Mouse (Mus musculus) E14TG2a.4 (cell line): ENCODE results near the gene Camkv.
A peak's percentile ranks its signal among the peaks of the same experiment; 100 is the strongest.

Experiments
- H3K27me3 ChIP-seq: 2 replicates; pipeline ENCODE4 v1.6.1; 2014; ENCODE audit warnings: low read length, control low read depth; ENCODE audit not compliant: insufficient read depth
- H3K36me3 ChIP-seq: 2 replicates; pipeline ENCODE4 v1.6.1; 2014; ENCODE audit warnings: low read length, control low read depth; ENCODE audit not compliant: insufficient read depth
- H3K4me1 ChIP-seq: replicated peaks from 2 replicates; pipeline ENCODE4 v1.6.1; 2014; ENCODE audit warnings: low read depth, low read length, control low read depth
- H3K4me3 ChIP-seq: replicated peaks from 2 replicates; pipeline ENCODE4 v1.5.1; 2014; ENCODE audit warnings: mild to moderate bottlenecking, low read length
- H3K9me3 ChIP-seq: 2 replicates; pipeline ENCODE4 v1.6.1; 2014; ENCODE audit warnings: low read length, control low read depth
- CTCF ChIP-seq: conservative IDR thresholded peaks from 2 replicates; pipeline ENCODE4 v1.5.1; 2014; ENCODE audit warnings: low read length
- NANOG ChIP-seq: IDR thresholded peaks from 2 replicates; pipeline ENCODE4 v1.6.1; 2014; ENCODE audit warnings: borderline replicate concordance, low read length, mixed read lengths
- POU5F1 ChIP-seq: IDR thresholded peaks from 2 replicates; pipeline ENCODE4 v1.6.1; 2014; ENCODE audit warnings: low read length, borderline replicate concordance

Gene Camkv

DNA sequence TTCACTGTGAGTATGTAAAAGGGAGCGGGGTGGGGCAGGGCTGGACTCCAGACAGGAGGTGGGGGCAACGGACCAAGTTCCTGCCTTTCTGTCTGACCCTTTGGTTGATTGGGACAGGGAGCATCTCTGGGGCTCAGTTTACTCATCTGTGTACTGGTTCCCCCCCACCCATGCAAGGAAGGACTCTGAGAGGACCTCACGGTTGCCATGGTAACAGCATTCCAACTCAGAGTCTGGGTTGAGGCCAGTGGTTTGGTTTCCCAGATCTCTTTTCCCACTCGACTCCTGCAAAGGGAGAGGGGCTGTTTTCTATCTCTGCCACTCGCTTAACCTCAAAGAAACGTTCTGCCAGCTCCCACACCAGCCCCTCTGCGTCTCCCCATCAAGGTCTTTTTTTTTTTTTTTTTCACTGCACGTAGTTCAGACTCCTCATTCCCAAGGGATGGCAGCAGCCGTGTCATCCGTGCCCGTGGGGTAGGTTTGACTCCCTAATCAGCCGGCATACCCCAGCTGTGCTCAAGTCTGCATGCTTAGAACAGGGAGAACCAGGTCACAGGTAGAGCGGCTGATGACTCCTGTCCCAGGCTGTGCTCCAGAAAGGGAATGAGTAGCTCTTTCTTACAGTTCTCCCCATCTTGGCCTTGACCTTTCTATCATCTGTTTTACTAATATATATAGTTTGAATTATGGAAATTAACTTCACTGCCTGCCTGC is 17.4 kb upstream of the Camkv start:
- peaks cover 30% of the 10 kb centered on the region for H3K4me1 ChIP-seq
- H3K27me3 ChIP-seq = peaks cover 46% of the 10 kb centered on the region
- no peaks in the 10 kb centered on the region for H3K9me3 ChIP-seq
- no peak overlapping the region for H3K4me3 ChIP-seq
- TF ChIP-seq CTCF = no peak
- TF ChIP-seq NANOG = no peak
- TF ChIP-seq POU5F1 = no peak
- H3K36me3 ChIP-seq = no peaks in the 10 kb centered on the region

DNA sequence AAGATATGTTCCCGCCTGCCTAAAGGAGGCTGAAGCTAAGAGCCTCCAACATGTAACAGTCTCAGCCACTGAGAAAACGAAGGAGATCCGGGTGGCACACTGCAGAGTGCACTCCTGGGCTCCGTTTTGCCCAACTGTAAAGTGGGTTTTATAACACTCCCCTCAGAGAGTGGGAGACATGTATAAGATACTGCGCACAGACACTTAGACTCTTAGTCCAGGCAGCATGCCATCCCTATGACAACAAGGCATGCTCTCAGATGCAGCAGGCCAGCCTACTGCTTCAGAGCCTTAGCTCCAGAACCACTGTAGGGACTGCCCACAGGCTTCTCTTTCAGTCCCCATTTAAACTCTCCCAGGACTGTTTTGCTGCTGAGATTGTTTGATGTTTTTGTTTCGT is 16.6 kb upstream of the Camkv start:
- TF ChIP-seq NANOG (no peak), CTCF (no peak), POU5F1 (no peak)
- peaks cover 45% of the 10 kb centered on the region for H3K27me3 ChIP-seq

DNA sequence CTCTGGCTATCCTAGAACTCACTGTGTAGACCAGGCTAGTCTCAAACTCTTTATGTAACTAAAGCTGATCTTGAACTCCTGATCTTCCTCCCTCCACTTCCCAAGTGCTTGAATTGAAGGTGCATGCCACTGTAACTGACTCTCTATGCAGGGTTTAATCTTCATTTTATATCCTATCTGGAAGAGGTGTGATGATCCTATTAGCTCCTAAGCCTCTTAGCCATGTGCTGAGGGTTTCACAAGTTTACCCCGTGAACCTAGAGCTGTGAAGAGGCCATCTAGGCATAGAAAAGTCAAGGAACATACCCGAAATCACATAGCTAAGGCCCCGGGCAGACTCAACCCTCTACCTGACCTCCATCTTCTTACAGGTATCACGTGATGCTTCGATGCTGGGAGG is 16.0 kb upstream of the Camkv start:
- H3K4me1 ChIP-seq = peaks cover 44% of the 10 kb centered on the region

More for the DNA sequence above, 16.6 kb upstream of the Camkv start:
- H3K36me3 ChIP-seq = no peaks in the 10 kb centered on the region
- H3K4me3 ChIP-seq = no peak overlapping the region
- peaks cover 38% of the 10 kb centered on the region for H3K4me1 ChIP-seq
- H3K9me3 ChIP-seq = no peaks in the 10 kb centered on the region

DNA sequence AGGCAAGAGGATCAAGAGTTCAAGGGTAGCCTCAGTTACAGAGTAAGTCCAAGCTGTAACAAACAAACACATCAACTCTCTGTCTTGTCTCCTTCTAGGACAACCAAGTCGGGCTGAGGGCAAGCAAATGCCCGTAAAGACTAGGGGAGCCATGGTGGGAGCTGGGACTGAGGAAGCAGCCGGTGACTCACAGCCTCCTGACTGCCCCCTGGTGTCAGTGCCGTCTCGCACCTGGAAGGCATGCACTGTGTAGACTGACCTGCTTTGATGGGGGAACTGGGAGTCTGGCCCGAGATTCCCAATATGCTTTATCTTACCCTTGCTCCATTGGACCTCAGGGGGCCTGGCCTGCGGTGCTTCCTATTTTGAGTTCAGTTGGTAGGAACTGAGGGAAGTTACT is 12.5 kb upstream of the Camkv start:
- H3K4me1 ChIP-seq = peaks cover 54% of the 10 kb centered on the region
- H3K36me3 ChIP-seq = no peaks in the 10 kb centered on the region
- H3K9me3 ChIP-seq = no peaks in the 10 kb centered on the region
- no peak for TF ChIP-seq POU5F1
- TF ChIP-seq CTCF = peak; percentile 62
- TF ChIP-seq NANOG = no peak
- peaks cover 24% of the 10 kb centered on the region for H3K27me3 ChIP-seq
- no peak overlapping the region for H3K4me3 ChIP-seq

More for the DNA sequence above, 16.0 kb upstream of the Camkv start:
- no peak overlapping the region for H3K4me3 ChIP-seq
- TF ChIP-seq CTCF = no peak
- TF ChIP-seq POU5F1 = no peak
- no peak for TF ChIP-seq NANOG
- H3K36me3 ChIP-seq = no peaks in the 10 kb centered on the region
- H3K27me3 ChIP-seq = peaks cover 42% of the 10 kb centered on the region
- H3K9me3 ChIP-seq = no peaks in the 10 kb centered on the region

GRCm38 (mm10) chr9:107923956-107924355 is 11.5 kb upstream of the Camkv start:
- peaks cover 34% of the 10 kb centered on the region for H3K27me3 ChIP-seq
- peaks cover 45% of the 10 kb centered on the region for H3K4me1 ChIP-seq
- no peaks in the 10 kb centered on the region for H3K36me3 ChIP-seq
- no peaks in the 10 kb centered on the region for H3K9me3 ChIP-seq
- H3K4me3 ChIP-seq = no peak overlapping the region
- no peak for TF ChIP-seq CTCF
- no peak for TF ChIP-seq NANOG
- no peak for TF ChIP-seq POU5F1

DNA sequence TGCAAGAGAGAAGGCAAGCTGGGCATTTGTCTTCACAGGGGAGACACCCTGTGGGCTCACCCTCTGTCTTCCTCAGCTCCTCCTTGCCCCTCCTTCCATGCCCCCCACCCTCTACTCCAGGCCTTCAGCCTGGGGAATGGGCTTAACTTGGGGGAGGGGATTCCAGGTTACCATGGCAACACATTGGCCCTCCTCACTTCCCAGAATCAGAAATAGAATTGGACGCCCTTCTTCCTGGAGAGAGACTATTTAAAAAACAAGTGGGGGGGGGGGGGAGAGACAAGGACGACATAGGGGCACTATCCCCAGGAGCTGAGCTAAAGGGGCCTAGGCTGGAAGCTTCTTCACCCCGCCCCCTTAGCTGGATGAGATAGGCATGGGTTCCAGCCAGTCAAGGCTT is 10.2 kb upstream of the Camkv start:
- H3K4me1 ChIP-seq = peaks cover 44% of the 10 kb centered on the region
- no peaks in the 10 kb centered on the region for H3K9me3 ChIP-seq
- peaks cover 47% of the 10 kb centered on the region for H3K27me3 ChIP-seq
- H3K36me3 ChIP-seq = no peaks in the 10 kb centered on the region
- TF ChIP-seq NANOG (no peak), CTCF (no peak), POU5F1 (no peak)
- H3K4me3 ChIP-seq = no peak overlapping the region

GRCm38 (mm10) chr9:107926920-107927420 is 8.5 kb upstream of the Camkv start:
- Histone ChIP-seq H3K4me1 (peaks cover 48% of the 10 kb centered on the region), H3K27me3 (peaks cover 46% of the 10 kb centered on the region), H3K36me3 (no peaks in the 10 kb centered on the region), H3K4me3 (no peak overlapping the region), H3K9me3 (no peaks in the 10 kb centered on the region)
- no peak for TF ChIP-seq NANOG
- TF ChIP-seq POU5F1 = no peak
- no peak for TF ChIP-seq CTCF

DNA sequence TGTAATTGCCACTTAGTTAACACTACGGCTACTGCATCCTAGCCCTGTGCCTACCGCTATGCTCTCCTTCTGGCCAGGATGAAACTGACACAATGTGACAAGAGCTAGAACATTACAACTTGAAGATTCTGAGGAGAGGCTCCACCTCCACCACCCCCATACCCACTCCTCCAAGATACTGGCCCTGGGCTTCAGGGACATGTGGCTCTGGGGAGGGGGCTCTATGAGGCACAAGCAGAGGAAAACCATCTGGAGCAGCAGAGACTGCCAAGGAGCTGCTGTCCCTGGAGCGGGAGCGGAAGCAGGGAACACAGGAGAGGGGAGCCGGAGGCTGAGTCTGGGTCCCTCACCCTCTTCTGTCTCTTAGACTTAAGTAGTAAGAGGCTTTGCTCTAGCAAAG is 7.7 kb upstream of the Camkv start:
- Histone ChIP-seq H3K4me1 (peaks cover 52% of the 10 kb centered on the region), H3K27me3 (peaks cover 46% of the 10 kb centered on the region), H3K36me3 (no peaks in the 10 kb centered on the region), H3K9me3 (no peaks in the 10 kb centered on the region), H3K4me3 (no peak overlapping the region)
- TF ChIP-seq POU5F1 = no peak
- TF ChIP-seq NANOG = no peak

DNA sequence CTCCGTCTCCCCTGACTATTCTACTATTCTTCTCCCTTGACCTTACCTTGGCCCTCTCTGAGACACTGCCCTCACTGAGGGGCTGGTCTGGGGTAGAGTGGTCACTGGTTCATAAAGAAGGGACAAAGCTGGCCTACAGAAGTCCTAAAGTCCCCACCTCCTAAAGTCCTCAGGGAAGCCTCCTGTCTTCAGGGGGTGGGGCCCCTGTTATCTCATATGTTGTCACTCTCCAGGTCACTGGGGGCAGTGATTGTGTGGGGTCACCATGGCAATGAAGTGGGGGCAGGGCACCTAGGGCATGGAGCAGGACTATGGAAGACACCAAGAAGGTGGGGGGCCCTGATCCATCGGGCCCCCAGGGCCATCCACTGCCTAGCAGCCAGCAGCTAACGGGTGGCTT is 7.3 kb upstream of the Camkv start, which contains the start of gene Actl11:
Gene Actl11, plus strand, starts transcription at position 301 of the 400 bp plus-strand sequence.
- Histone ChIP-seq H3K9me3 (no peaks in the 10 kb centered on the region), H3K4me3 (no peak within 1 kb of the TSS), H3K27me3 (peaks cover 46% of the 10 kb centered on the region), H3K4me1 (peaks cover 48% of the 10 kb centered on the region), H3K36me3 (no peaks in the 10 kb centered on the region)
- no peak for TF ChIP-seq CTCF
- TF ChIP-seq POU5F1 = no peak
- no peak for TF ChIP-seq NANOG
